Mouse (Mus musculus) hindbrain, embryonic 16.5 days (tissue): Measurements from ENCODE around the gene Gcm1. TPM values are rescaled to one million over a fixed set of nuclear protein-coding genes. Genes with fewer than 3 reads are reported as not detected.

ENCODE experiments used
- ATAC-seq: fragments of 200-750 bp; cut with Nextera tagmentation; 2 replicates; pipeline ENCODE4 v1.8.0; 2017; ENCODE audit warnings: moderate TSS enrichment, moderate library complexity
- H3K27ac ChIP-seq: fragments of 300-500 bp; sonication (generic); 2 replicates; pipeline ENCODE4 v1.5.1; 2014; ENCODE audit warnings: low read depth, mild to moderate bottlenecking, control low read depth, low read length, moderate library complexity
- H3K27me3 ChIP-seq: fragments of 300-500 bp; sonication (generic); replicated peaks from 2 replicates; pipeline ENCODE4 v1.6.1; 2014; ENCODE audit warnings: low read length; ENCODE audit not compliant: control insufficient read depth, insufficient read depth
- H3K36me3 ChIP-seq: fragments of 300-500 bp; sonication (generic); 2 replicates; pipeline ENCODE4 v1.6.1; 2014; ENCODE audit warnings: mild to moderate bottlenecking, low read length, moderate library complexity, mixed read lengths; ENCODE audit not compliant: control insufficient read depth, insufficient read depth
- H3K4me1 ChIP-seq: fragments of 300-500 bp; sonication (generic); 2 replicates; pipeline ENCODE4 v1.6.1; 2014; ENCODE audit warnings: low read depth, low read length; ENCODE audit not compliant: control insufficient read depth, insufficient read depth
- H3K4me2 ChIP-seq: fragments of 300-500 bp; sonication (generic); 2 replicates; pipeline ENCODE4 v1.6.1; 2014; ENCODE audit warnings: mild to moderate bottlenecking, low read length, control low read depth, moderate library complexity
- H3K4me3 ChIP-seq: fragments of 300-500 bp; sonication (generic); 2 replicates; pipeline ENCODE4 v1.5.1; 2014; ENCODE audit warnings: mild to moderate bottlenecking, low read length, control low read depth, moderate library complexity
- H3K9ac ChIP-seq: fragments of 300-500 bp; sonication (generic); 2 replicates; pipeline ENCODE4 v1.6.1; 2014; ENCODE audit warnings: low read depth, mild to moderate bottlenecking, control low read depth, low read length, moderate library complexity
- H3K9me3 ChIP-seq: fragments of 300-500 bp; sonication (generic); 2 replicates; pipeline ENCODE4 v1.6.1; 2014; ENCODE audit warnings: mild to moderate bottlenecking, low read length, moderate library complexity; ENCODE audit not compliant: control insufficient read depth
- WGBS: fragments of 180-500 bp; shearing (Covaris S2); extraction: QIAGEN DNeasy Blood & Tissue Kit; methylation state at CpG from one replicate; pipeline ENCODE4 v1.1.7; 2014; 5-methylcytosine and 5-hydroxymethylcytosine counted together
- polyA plus RNA-seq: library from polyadenylated mRNA; unstranded; fragments of >200 nt; fragmentation: Nextera tagmentation; extraction: Ambion mirVana; gene quantifications from 2 replicates; pipeline ENCODE4 v1.2.1, GENCODE M21; 2015

Gene Gcm1
- polyA plus RNA-seq, 1 experiment from 2014 or later = not detected

GRCm38 (mm10) chr9:78111456-78111855, 59.7 kb downstream of the Gcm1 start:
- H3K9ac ChIP-seq = no peak overlapping the region
- no peak overlapping the region for H3K27ac ChIP-seq
- 86% methylated on average over 2 of the region's 2 CpGs for WGBS
- no peaks in the 10 kb centered on the region for H3K27me3 ChIP-seq
- ATAC-seq = no peak
- no peak overlapping the region for H3K4me2 ChIP-seq
- no peaks in the 10 kb centered on the region for H3K36me3 ChIP-seq
- no peak overlapping the region for H3K4me3 ChIP-seq
- no peaks in the 10 kb centered on the region for H3K9me3 ChIP-seq
- H3K4me1 ChIP-seq = peaks cover 28% of the 10 kb centered on the region

DNA sequence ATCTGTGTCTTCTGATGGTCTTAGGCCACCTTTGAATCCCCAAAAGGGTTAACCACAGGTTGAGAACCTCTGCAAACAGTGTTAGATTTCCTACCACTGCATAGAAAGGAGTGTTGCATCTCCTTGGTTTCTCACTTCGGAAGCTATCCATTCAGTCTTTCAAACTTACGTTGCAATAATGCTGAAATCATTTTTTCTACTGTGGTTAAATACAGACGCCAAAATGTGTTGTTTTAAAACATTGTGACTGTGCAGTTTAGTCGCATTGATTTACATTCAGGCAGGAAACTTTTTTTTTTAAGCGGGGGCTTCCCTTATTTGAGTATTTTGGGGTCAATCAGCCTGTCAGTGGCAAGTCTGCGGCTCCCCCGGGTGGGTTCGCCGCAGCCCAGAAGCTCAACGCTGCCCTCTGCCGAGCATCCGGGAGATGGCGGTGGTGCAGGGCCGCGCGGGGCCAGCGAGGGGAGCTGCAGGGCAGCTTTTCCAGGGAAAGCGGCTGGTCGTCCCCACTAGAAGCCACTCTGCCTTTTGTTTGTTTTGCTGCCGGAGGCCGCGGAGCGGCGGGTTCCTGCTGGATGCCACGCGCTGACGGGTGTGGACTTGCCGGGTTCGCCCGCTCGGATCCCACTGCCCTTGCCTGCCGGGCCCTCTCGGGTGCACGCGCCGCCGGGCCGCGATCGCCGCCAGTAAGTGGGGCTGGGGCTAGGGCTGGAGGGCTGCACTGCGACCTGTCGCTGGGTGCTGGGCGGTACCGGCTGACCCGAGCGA, 61.2 kb downstream of the Gcm1 start:
- 2% methylated on average over 47 of the region's 47 CpGs for WGBS
- peak overlapping the region; percentile 98 for H3K9ac ChIP-seq
- no peaks in the 10 kb centered on the region for H3K36me3 ChIP-seq
- H3K4me1 ChIP-seq = peaks cover 21% of the 10 kb centered on the region
- H3K27me3 ChIP-seq = no peaks in the 10 kb centered on the region
- H3K4me2 ChIP-seq = peak overlapping the region; percentile 56
- H3K4me3 ChIP-seq = peak overlapping the region; percentile 90
- H3K9me3 ChIP-seq = no peaks in the 10 kb centered on the region
- ATAC-seq = peak; percentile 83
- peak overlapping the region; percentile 98 for H3K27ac ChIP-seq

GRCm38 (mm10) chr9:78113538-78113885, 61.8 kb downstream of the Gcm1 start:
- peak overlapping the region; percentile 56 for H3K4me2 ChIP-seq
- H3K27me3 ChIP-seq = no peaks in the 10 kb centered on the region
- under 1% methylated on average over 14 of the region's 14 CpGs for WGBS
- H3K27ac ChIP-seq = peak overlapping the region; percentile 98
- H3K9ac ChIP-seq = peak overlapping the region; percentile 98
- no peaks in the 10 kb centered on the region for H3K36me3 ChIP-seq
- peaks cover 21% of the 10 kb centered on the region for H3K4me1 ChIP-seq
- peak overlapping the region; percentile 90 for H3K4me3 ChIP-seq
- ATAC-seq = no peak
- no peaks in the 10 kb centered on the region for H3K9me3 ChIP-seq

Other genes with a start within 250 kb of the Gcm1 start
- 73.3 and 73.8 TPM in 2 replicates for gene Elovl5, start 134.6 kb upstream of the Gcm1 start, polyA plus RNA-seq
- 79.8 and 88.4 TPM in 2 replicates for gene Fbxo9, start 57.1 kb downstream of the Gcm1 start, polyA plus RNA-seq
- gene Ick, start 57.3 kb downstream of the Gcm1 start, polyA plus RNA-seq = 31.8 and 36.7 TPM in 2 replicates
- gene Gsta4, start 130.8 kb downstream of the Gcm1 start, polyA plus RNA-seq = 28.5 and 30.6 TPM in 2 replicates
- gene Gsta1, start 178.7 kb downstream of the Gcm1 start, polyA plus RNA-seq = not detected in 2 replicates
- gene Gm3776, start 205.2 kb downstream of the Gcm1 start, polyA plus RNA-seq = not detected in 2 replicates
- not detected in 2 replicates for gene Gm10639, start 238.0 kb downstream of the Gcm1 start, polyA plus RNA-seq